Mouse (Mus musculus) kidney, adult 2 months (tissue): ENCODE data around the gene Lcmt1.

Experiments used
- CTCF ChIP-seq: fragments of 200-500 bp; conservative IDR thresholded peaks from 2 replicates; pipeline ENCODE4 v1.5.1; 2011; ENCODE audit warnings: low read depth, mild to moderate bottlenecking, control low read depth, low read length, moderate library complexity, mixed read lengths; ENCODE audit not compliant: insufficient read depth, insufficient read length
- POLR2A ChIP-seq: fragments of 200-500 bp; IDR thresholded peaks from one replicate; pipeline ENCODE4 v1.6.1; 2011; ENCODE audit warnings: low read depth, low read length, control low read depth

GRCm38 (mm10) chr7:123399286-123399685 is 29.7 kb downstream of the Lcmt1 start:
- TF ChIP-seq CTCF (no peak), POLR2A (no peak)
